In genomic region chr2:49450467-49450866, GRCm38 (mm10) we compare ENCODE assay signal across 8 mouse cellular contexts. TPM values are rescaled to one million over a fixed set of nuclear protein-coding genes. Genes with fewer than 3 reads are reported as not detected.
DNase-seq lines count a peak whose midpoint lies in the region; ATAC-seq and TF ChIP-seq lines count a peak whose summit lies in the region.

No protein-coding gene starts in this region.

- no peaks in the 10 kb centered on the region for H3K27me3 ChIP-seq in kidney, embryonic 16.5 days (ENCODE audit: insufficient read depth, low read length)
- no peaks in the 10 kb centered on the region for H3K27me3 ChIP-seq in hindbrain, embryonic 16.5 days (replicated peaks; ENCODE audit: control insufficient read depth, insufficient read depth, low read length)
- H3K27me3 ChIP-seq in midbrain, embryonic 16.5 days (ENCODE audit: control insufficient read depth, insufficient read depth, low read depth, low read length): no peaks in the 10 kb centered on the region

- TF ChIP-seq CTCF in cortical plate, adult 2 months (IDR thresholded peaks at IDR 0.05; ENCODE audit: extremely low read depth, insufficient read depth, low read length): no peak

- DNase-seq in kidney, postnatal 36 days: no peak
- DNase-seq in natural killer cell, adult 2 months (ENCODE audit: low spot score in 2 of 2): no peak
- no peak for DNase-seq in kidney, adult 9 months
- DNase-seq in ovary, postnatal 36 days (ENCODE audit: low spot score): no peak

- peak overlapping the region; percentile 68 for H3K4me2 ChIP-seq in kidney, embryonic 16.5 days (replicated peaks; ENCODE audit: low read depth, low read length)
- H3K4me2 ChIP-seq in hindbrain, embryonic 16.5 days (ENCODE audit: low read length): peak overlapping the region; percentile 94
- H3K4me2 ChIP-seq in midbrain, embryonic 16.5 days (ENCODE audit: low read length): peak overlapping the region; percentile 95

- peak overlapping the region; percentile 100 for H3K27ac ChIP-seq in kidney, embryonic 16.5 days (ENCODE audit: low read length)
- no peak overlapping the region for H3K27ac ChIP-seq in cortical plate, adult 2 months (ENCODE audit: insufficient read depth, low read length)
- no peak overlapping the region for H3K27ac ChIP-seq in hindbrain, embryonic 16.5 days (ENCODE audit: low read depth, low read length)
- H3K27ac ChIP-seq in midbrain, embryonic 16.5 days (ENCODE audit: low read length): no peak overlapping the region

- peak overlapping the region; percentile 97 for H3K9ac ChIP-seq in kidney, embryonic 16.5 days (replicated peaks; ENCODE audit: low read length)
- peak overlapping the region; percentile 96 for H3K9ac ChIP-seq in hindbrain, embryonic 16.5 days (ENCODE audit: low read depth, low read length)
- peak overlapping the region; percentile 98; the same call in 1 of the 2 replicates for H3K9ac ChIP-seq in midbrain, embryonic 16.5 days (ENCODE audit: low read depth, low read length)

- no peak for ATAC-seq in kidney, embryonic 16.5 days (ENCODE audit: low FRiP score, low TSS enrichment)
- ATAC-seq in hindbrain, embryonic 16.5 days: no peak
- no peak for ATAC-seq in midbrain, embryonic 16.5 days

- H3K4me3 ChIP-seq in kidney, embryonic 16.5 days (ENCODE audit: low read length): peak overlapping the region; percentile 85
- peak overlapping the region; percentile 89 for H3K4me3 ChIP-seq in cortical plate, adult 2 months (ENCODE audit: insufficient read depth, low read length)
- H3K4me3 ChIP-seq in hindbrain, embryonic 16.5 days (ENCODE audit: low read length): peak overlapping the region; percentile 78
- H3K4me3 ChIP-seq in midbrain, embryonic 16.5 days (ENCODE audit: low read depth, low read length): peak overlapping the region; percentile 99

- TF ChIP-seq POLR2A in cortical plate, adult 2 months (IDR thresholded peaks at IDR 0.05; ENCODE audit: extremely low read depth, insufficient read depth, low read length): no peak

- 9% methylated on average over 4 of the region's 4 CpGs for WGBS in kidney, embryonic 16.5 days
- 9% methylated on average over 4 of the region's 4 CpGs for WGBS in hindbrain, embryonic 16.5 days
- 13% methylated on average over 4 of the region's 4 CpGs for WGBS in midbrain, embryonic 16.5 days

- no peaks in the 10 kb centered on the region for H3K9me3 ChIP-seq in kidney, embryonic 16.5 days (ENCODE audit: low read length)
- no peaks in the 10 kb centered on the region for H3K9me3 ChIP-seq in hindbrain, embryonic 16.5 days (ENCODE audit: control insufficient read depth, low read length)
- no peaks in the 10 kb centered on the region for H3K9me3 ChIP-seq in midbrain, embryonic 16.5 days (replicated peaks; ENCODE audit: control insufficient read depth, low read length, poor library complexity, severe bottlenecking)

- no peaks in the 10 kb centered on the region for H3K36me3 ChIP-seq in kidney, embryonic 16.5 days (ENCODE audit: insufficient read depth, low read length)
- H3K36me3 ChIP-seq in hindbrain, embryonic 16.5 days (ENCODE audit: control insufficient read depth, insufficient read depth, low read length): no peaks in the 10 kb centered on the region
- no peaks in the 10 kb centered on the region for H3K36me3 ChIP-seq in midbrain, embryonic 16.5 days (ENCODE audit: control insufficient read depth, insufficient read depth, low read length)

- peaks cover 4% of the 10 kb centered on the region for H3K4me1 ChIP-seq in kidney, embryonic 16.5 days (ENCODE audit: insufficient read depth, low read length)
- peaks cover 2% of the 10 kb centered on the region; the same call in 1 of the 2 replicates for H3K4me1 ChIP-seq in cortical plate, adult 2 months (ENCODE audit: control insufficient read depth, insufficient read depth, low read length)
- H3K4me1 ChIP-seq in hindbrain, embryonic 16.5 days (ENCODE audit: control insufficient read depth, insufficient read depth, low read depth, low read length): peaks cover 8% of the 10 kb centered on the region; the same call in 1 of the 2 replicates
- peaks cover 19% of the 10 kb centered on the region for H3K4me1 ChIP-seq in midbrain, embryonic 16.5 days (ENCODE audit: control insufficient read depth, insufficient read depth, low read length)

RNA-seq across cellular contexts. Expression of gene Epc2, which starts 0.8 kb away (rescaled TPM):
- 6.4 and 6.5 TPM in 2 replicates for polyA plus RNA-seq in kidney, embryonic 16.5 days (2015; fragmentation: Nextera tagmentation; extraction: Ambion mirVana)
- 24.3 TPM in 2 replicates for polyA plus RNA-seq in cortical plate, adult 2 months (2012; rRNA removed)
- 8.6 and 9.0 TPM in 2 replicates for polyA plus RNA-seq in hindbrain, embryonic 16.5 days (2015; fragmentation: Nextera tagmentation; extraction: Ambion mirVana)
- 9.5 and 12.7 TPM in 2 replicates for polyA plus RNA-seq in midbrain, embryonic 16.5 days (2015; fragmentation: Nextera tagmentation; extraction: Ambion mirVana)
